ENCODE assay signal across 8 mouse cellular contexts in genomic region chr15:84829416-84829815, GRCm38 (mm10). TPM values are rescaled to one million over a fixed set of nuclear protein-coding genes. Genes with fewer than 3 reads are reported as not detected.
DNase-seq lines count a peak whose midpoint lies in the region; ATAC-seq and TF ChIP-seq lines count a peak whose summit lies in the region.

No protein-coding gene starts in this region.

- H3K9me3 ChIP-seq in forebrain, embryonic 11.5 days (ENCODE audit: control insufficient read depth, low read length) = no peaks in the 10 kb centered on the region
- H3K9me3 ChIP-seq in heart, embryonic 16.5 days (replicated peaks; ENCODE audit: control insufficient read depth, low read length) = no peaks in the 10 kb centered on the region
- no peaks in the 10 kb centered on the region for H3K9me3 ChIP-seq in liver, postnatal 0 days (ENCODE audit: low read length)

- TF ChIP-seq CTCF in liver, postnatal 0 days (IDR thresholded peaks at IDR 0.05; ENCODE audit: low read depth) = peak; percentile 30
- TF ChIP-seq CTCF in olfactory bulb, adult 2 months (IDR thresholded peaks at IDR 0.05; ENCODE audit: insufficient read depth, low read depth, low read length) = peak; percentile 48; the same call in 1 of the 2 replicates
- 0 out of 2 replicates have a peak, but pooled peaks have one; percentile 40 for TF ChIP-seq CTCF in thymus, adult 2 months (IDR thresholded peaks at IDR 0.05; ENCODE audit: borderline replicate concordance, control insufficient read depth, extremely low read depth, insufficient read depth, low read length, poor library complexity)

- TF ChIP-seq EP300 in liver, postnatal 0 days (IDR thresholded peaks at IDR 0.05; ENCODE audit: low read depth) = no peak

- ATAC-seq in forebrain, embryonic 11.5 days (replicated peaks; ENCODE audit: low FRiP score) = 0 out of 2 replicates have a peak, but pooled peaks have one; percentile 53
- ATAC-seq in heart, embryonic 16.5 days (replicated peaks; ENCODE audit: extremely low read depth, insufficient read depth, low FRiP score) = peak; percentile 65
- ATAC-seq in liver, postnatal 0 days = peak; percentile 70; the same call in 1 of the 2 replicates

- 16% methylated on average over 15 of the region's 15 CpGs for whole genome bisulfite sequencing in forebrain, embryonic 11.5 days
- WGBS in heart, embryonic 16.5 days = 6% methylated on average over 15 of the region's 15 CpGs
- 2% methylated on average over 15 of the region's 15 CpGs for WGBS in liver, postnatal 0 days (ENCODE audit: insufficient replicate concordance)
- WGBS in olfactory bulb, adult 2 months = 21% methylated on average over 15 of the region's 15 CpGs
- WGBS in thymus, adult 2 months = 8% methylated on average over 15 of the region's 15 CpGs

- no peak overlapping the region for H3K4me2 ChIP-seq in forebrain, embryonic 11.5 days (ENCODE audit: low read depth, low read length, severe bottlenecking)
- H3K4me2 ChIP-seq in heart, embryonic 16.5 days (ENCODE audit: low read depth, low read length) = no peak overlapping the region
- H3K4me2 ChIP-seq in liver, postnatal 0 days (ENCODE audit: low read depth, low read length) = no peak overlapping the region

- H3K27ac ChIP-seq in forebrain, embryonic 11.5 days (ENCODE audit: low read depth, low read length) = no peak overlapping the region
- no peak overlapping the region for H3K27ac ChIP-seq in heart, embryonic 16.5 days (ENCODE audit: low read length)
- no peak overlapping the region for H3K27ac ChIP-seq in liver, postnatal 0 days (ENCODE audit: low read depth)
- H3K27ac ChIP-seq in olfactory bulb, adult 2 months (ENCODE audit: insufficient read depth, low read depth, low read length) = no peak overlapping the region
- H3K27ac ChIP-seq in thymus, adult 2 months (ENCODE audit: control insufficient read depth, insufficient read depth, low read length) = no peak overlapping the region

- no peak overlapping the region for H3K4me3 ChIP-seq in forebrain, embryonic 11.5 days (ENCODE audit: low read depth, low read length)
- H3K4me3 ChIP-seq in heart, embryonic 16.5 days (ENCODE audit: low read length) = no peak overlapping the region
- no peak overlapping the region for H3K4me3 ChIP-seq in liver, postnatal 0 days (ENCODE audit: low read depth, low read length)
- no peak overlapping the region for H3K4me3 ChIP-seq in olfactory bulb, adult 2 months (ENCODE audit: insufficient read depth, low read depth, low read length)
- no peak overlapping the region for H3K4me3 ChIP-seq in thymus, adult 2 months (ENCODE audit: control insufficient read depth, insufficient read depth, low read length)

- TF ChIP-seq POLR2A in olfactory bulb, adult 2 months (IDR thresholded peaks at IDR 0.05; ENCODE audit: insufficient read depth, low read depth, low read length) = no peak
- no peak for TF ChIP-seq POLR2A in thymus, adult 2 months (IDR thresholded peaks at IDR 0.05; ENCODE audit: control insufficient read depth, extremely low read depth, insufficient read depth, low read length, poor library complexity)

- peaks cover 14% of the 10 kb centered on the region for H3K4me1 ChIP-seq in forebrain, embryonic 11.5 days (replicated peaks; ENCODE audit: control insufficient read depth, insufficient read depth, low read length)
- H3K4me1 ChIP-seq in heart, embryonic 16.5 days (ENCODE audit: control insufficient read depth, insufficient read depth, low read length) = no peaks in the 10 kb centered on the region
- H3K4me1 ChIP-seq in liver, postnatal 0 days (ENCODE audit: insufficient read depth) = no peaks in the 10 kb centered on the region
- peaks cover 7% of the 10 kb centered on the region for H3K4me1 ChIP-seq in olfactory bulb, adult 2 months (ENCODE audit: control insufficient read depth, insufficient read depth, low read length)
- no peaks in the 10 kb centered on the region for H3K4me1 ChIP-seq in thymus, adult 2 months (replicated peaks; ENCODE audit: control insufficient read depth, insufficient read depth, low read length)

- no peak overlapping the region for H3K9ac ChIP-seq in forebrain, embryonic 11.5 days (ENCODE audit: low read length)
- no peak overlapping the region for H3K9ac ChIP-seq in heart, embryonic 16.5 days (ENCODE audit: low read length)
- no peak overlapping the region for H3K9ac ChIP-seq in liver, postnatal 0 days (replicated peaks)

- no peaks in the 10 kb centered on the region for H3K27me3 ChIP-seq in forebrain, embryonic 11.5 days (ENCODE audit: control insufficient read depth, insufficient read depth, low read length)
- H3K27me3 ChIP-seq in heart, embryonic 16.5 days (ENCODE audit: control insufficient read depth, insufficient read depth, low read length) = no peaks in the 10 kb centered on the region
- no peaks in the 10 kb centered on the region for H3K27me3 ChIP-seq in liver, postnatal 0 days (ENCODE audit: insufficient read depth, low read length)
- H3K27me3 ChIP-seq in thymus, adult 2 months (ENCODE audit: control insufficient read depth, insufficient read depth, low read length) = no peaks in the 10 kb centered on the region

- no peaks in the 10 kb centered on the region for H3K36me3 ChIP-seq in forebrain, embryonic 11.5 days (ENCODE audit: control insufficient read depth, insufficient read depth, low read length)
- H3K36me3 ChIP-seq in heart, embryonic 16.5 days (ENCODE audit: control insufficient read depth, insufficient read depth) = no peaks in the 10 kb centered on the region
- H3K36me3 ChIP-seq in liver, postnatal 0 days (replicated peaks; ENCODE audit: insufficient read depth, low read length) = no peaks in the 10 kb centered on the region
- H3K36me3 ChIP-seq in thymus, adult 2 months (ENCODE audit: control insufficient read depth, insufficient read depth, low read length) = no peaks in the 10 kb centered on the region

- peak; percentile 89 for DNase-seq in 3T3-L1 (ENCODE audit: low read depth, low spot score)
- peak; percentile 91 for DNase-seq in adipocyte (ENCODE audit: low spot score)
- DNase-seq in forebrain, embryonic 11.5 days (ENCODE audit: low spot score) = peak; percentile 89
- peak; percentile 96 for DNase-seq in kidney, postnatal 10 days
- DNase-seq in liver, postnatal 0 days = peak; percentile 87
- peak; percentile 83 for DNase-seq in thymus, adult 2 months

RNA-seq across cellular contexts. Expression of gene Phf21b, which starts 26.4 kb away (rescaled TPM):
- 26.6 and 32.2 TPM in 2 replicates for polyA plus RNA-seq in forebrain, embryonic 11.5 days (2014; fragmentation: Nextera tagmentation; extraction: Ambion mirVana)
- 0.05 and 0.55 TPM in 2 replicates for polyA plus RNA-seq in heart, embryonic 16.5 days (2015; fragmentation: Nextera tagmentation; extraction: Ambion mirVana)
- 0.02 TPM in 1 of 2 replicates, not detected in the other for polyA plus RNA-seq in liver, postnatal 0 days (2015; fragmentation: Nextera tagmentation; extraction: Ambion mirVana)
- not detected in 2 replicates for polyA plus RNA-seq in olfactory bulb, adult 2 months (2012; ENCODE audit: insufficient read depth, insufficient read length, low replicate concordance, missing spikeins)
- 2.7 and 3.0 TPM in 2 replicates for polyA plus RNA-seq in thymus, adult 2 months (2012; rRNA removed)
